Mouse (Mus musculus) heart, postnatal 10 days (tissue): ENCODE data around the gene Emc4. TPM values are rescaled to one million over a fixed set of nuclear protein-coding genes. Genes with fewer than 3 reads are reported as not detected.

Source experiments
- DNase-seq, 2 experiments: peaks; one replicate each; pipeline ENCODE4 v3.0.0; 2021
- intact Hi-C: fragments of 180-260 bp; cut with DNase I; formaldehyde crosslinking; loops from one replicate; pipeline ENCODE4 v1.15.1; 2025
- total RNA-seq, 2 experiments: library from RNA; stranded (reverse); gene quantifications; 2 replicates each; pipeline ENCODE4 v1.2.3; 2021

Emc4 gene
- 10 to 100 TPM; 66.9 to 71.3 TPM for total RNA-seq

- DNase-seq, result peak; percentile 93 to 96
- intact Hi-C loops, result loop anchor here (2.0 kb wide), 2 partner anchors 87 to 107 kb away; partner anchors contain the start of genes Emc7 and Nop10
These were observed at the start of gene Emc4 for GRCm38 (mm10) chr2:112367726-112368673. Gene Emc4, minus strand, starts transcription at chr2:112368027.

- DNase-seq, result no peak
- intact Hi-C loops, result no loop called here
These were observed 39.2 kb upstream of the Emc4 start for GRCm38 (mm10) chr2:112407030-112407429.

- DNase-seq, result no peak
- intact Hi-C loops, result no loop called here
These were observed 28.8 kb upstream of the Emc4 start for GRCm38 (mm10) chr2:112396649-112397048.

GRCm38 (mm10) chr2:112393958-112394357 is 26.1 kb upstream of the Emc4 start:
- DNase-seq, result no peak
- intact Hi-C loops, result no loop called here

GRCm38 (mm10) chr2:112392689-112393088 is 24.9 kb upstream of the Emc4 start:
- intact Hi-C loops, result no loop called here

GRCm38 (mm10) chr2:112391346-112392000 is 23.6 kb upstream of the Emc4 start:
- intact Hi-C loops, result no loop called here
- no peak for DNase-seq

More at GRCm38 (mm10) chr2:112392689-112393088, 24.9 kb upstream of the Emc4 start:
- no peak for DNase-seq

- intact Hi-C loops, result no loop called here
- DNase-seq, result no peak
These were observed 23.0 kb upstream of the Emc4 start for GRCm38 (mm10) chr2:112390843-112391242.

GRCm38 (mm10) chr2:112381219-112381618 is 13.4 kb upstream of the Emc4 start:
- intact Hi-C loops, result no loop called here
- DNase-seq, result no peak

- DNase-seq, result no peak
- intact Hi-C loops, result no loop called here
These were observed 12.3 kb upstream of the Emc4 start for GRCm38 (mm10) chr2:112380131-112380530.

- intact Hi-C loops, result loop anchor here (1.0 to 2.0 kb wide), 3 partner anchors 70 to 102 kb away; partner anchors contain the start of gene Emc7
- DNase-seq, result peak; percentile 95 to 96
These were observed 11.4 kb upstream of the Emc4 start, which contains the start of gene Katnbl1 for GRCm38 (mm10) chr2:112378973-112379898. Gene Katnbl1, plus strand, starts transcription at chr2:112379211.

- DNase-seq, result peak; percentile 31 to 43
- intact Hi-C loops, result no loop called here
These were observed 6.8 kb upstream of the Emc4 start for GRCm38 (mm10) chr2:112374610-112375009.

GRCm38 (mm10) chr2:112373141-112373540 is 5.3 kb upstream of the Emc4 start:
- intact Hi-C loops, result no loop called here
- no peak for DNase-seq

GRCm38 (mm10) chr2:112369941-112370340 is 2.1 kb upstream of the Emc4 start:
- peak; percentile 51 to 62 for DNase-seq
- intact Hi-C loops, result loop anchor here (2.0 kb wide), 1 partner anchor 85 kb away; the partner anchor contains the start of gene Emc7

GRCm38 (mm10) chr2:112367222-112367621 is 605 bp downstream of the Emc4 start:
- intact Hi-C loops, result loop anchor here (2.0 kb wide), 1 partner anchor 106 kb away; the partner anchor contains the start of gene Nop10
- no peak for DNase-seq

- DNase-seq, result no peak
- intact Hi-C loops, result no loop called here
These were observed 7.1 kb downstream of the Emc4 start for GRCm38 (mm10) chr2:112360781-112361169.

GRCm38 (mm10) chr2:112360012-112360780 is 7.6 kb downstream of the Emc4 start:
- DNase-seq, result no peak
- intact Hi-C loops, result no loop called here

GRCm38 (mm10) chr2:112359611-112360010 is 8.2 kb downstream of the Emc4 start:
- no peak for DNase-seq
- intact Hi-C loops, result no loop called here

- intact Hi-C loops, result no loop called here
- DNase-seq, result no peak
These were observed 14.0 kb downstream of the Emc4 start for GRCm38 (mm10) chr2:112353685-112354455.

GRCm38 (mm10) chr2:112348246-112348645 is 19.6 kb downstream of the Emc4 start:
- intact Hi-C loops, result no loop called here
- no peak for DNase-seq
